ENCODE assay signal across 16 mouse cellular contexts in the genomic region with DNA sequence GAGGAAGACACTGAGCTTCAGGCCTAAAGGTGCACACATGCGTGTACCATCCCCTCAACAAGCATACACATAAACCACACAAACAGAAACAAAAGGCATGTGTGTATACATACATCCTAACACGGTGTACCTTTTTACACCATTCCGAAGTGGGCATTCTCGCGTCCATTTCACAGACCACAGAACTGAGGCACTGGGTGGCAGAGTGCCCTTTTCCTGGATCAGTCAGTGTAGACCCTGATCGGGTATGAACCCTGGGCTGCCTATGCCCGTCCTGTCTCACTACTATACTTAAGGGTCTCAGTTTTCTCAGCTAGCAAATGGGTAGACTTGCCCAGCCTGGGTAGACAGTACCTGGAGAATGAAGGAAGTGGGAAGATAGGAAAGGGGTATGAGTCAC. TPM values are rescaled to one million over a fixed set of nuclear protein-coding genes. Genes with fewer than 3 reads are reported as not detected.
DNase-seq lines count a peak whose midpoint lies in the region; ATAC-seq lines count a peak whose summit lies in the region.
"Had no signal": no experiment of that assay in that cellular context is flagged by ENCODE, and none has a peak within 500 bp of the region (broad histone marks: within the 10 kb centered on the region; RNA-seq: fewer than 3 reads in every experiment).

No protein-coding gene starts in this region.

- H3K36me3 ChIP-seq in heart, embryonic 14.5 days (ENCODE audit: control insufficient read depth, insufficient read depth, low read length), result no peaks in the 10 kb centered on the region
- peaks cover 5% of the 10 kb centered on the region; the same call in 1 of the 2 replicates for H3K36me3 ChIP-seq in lung, embryonic 15.5 days
- H3K36me3 ChIP-seq in intestine, embryonic 16.5 days (ENCODE audit: control insufficient read depth, insufficient read depth, low read length), result peaks cover 3% of the 10 kb centered on the region
- H3K36me3 ChIP-seq in stomach, embryonic 14.5 days (ENCODE audit: control insufficient read depth, insufficient read depth, low read length), result no peaks in the 10 kb centered on the region; the same call in 1 of the 2 replicates
- no peaks in the 10 kb centered on the region for H3K36me3 ChIP-seq in liver, embryonic 11.5 days (ENCODE audit: control insufficient read depth, insufficient read depth, low read length)

- intact Hi-C loops in heart, postnatal 14 days (cut with DNase I), result no loop called here

- DNase-seq in heart, postnatal 14 days, result no peak
- DNase-seq in lung, adult 18-20 months, result no peak
- no peak for DNase-seq in liver, embryonic 11.5 days (ENCODE audit: low spot score)
- DNase-seq: cerebellum, postnatal 36 days; gastrocnemius, postnatal 25 days; liver; lung, postnatal 36 days; thymus, adult 18-20 months had no signal

- no peak for ATAC-seq in heart, embryonic 14.5 days (ENCODE audit: insufficient number of reproducible peaks, insufficient read depth, low FRiP score, low read depth)
- ATAC-seq in lung, embryonic 15.5 days (ENCODE audit: borderline replicate concordance, extremely low read depth, low FRiP score, low TSS enrichment), result no peak
- ATAC-seq in intestine, embryonic 16.5 days, result no peak
- no peak for ATAC-seq in stomach, embryonic 14.5 days (ENCODE audit: insufficient number of reproducible peaks, insufficient read depth, low FRiP score, low read depth)
- ATAC-seq in monocyte, adult 5-6 weeks (replicated peaks; ENCODE audit: insufficient number of reproducible peaks, low FRiP score, low TSS enrichment, poor library complexity, severe bottlenecking), result no peak
- no peak for ATAC-seq in liver, embryonic 11.5 days (replicated peaks; ENCODE audit: low FRiP score)
- ATAC-seq: inflammation-experienced regulatory T-cells, adult 6 months had no signal

- H3K4me3 ChIP-seq in heart, embryonic 14.5 days (ENCODE audit: control insufficient read depth in 1 of 2, insufficient read depth in 1 of 2, low read depth in 1 of 2, low read length in 2 of 2), result no peak overlapping the region
- no peak overlapping the region for H3K4me3 ChIP-seq in lung, embryonic 15.5 days
- H3K4me3 ChIP-seq in intestine, embryonic 16.5 days (ENCODE audit: low read length), result no peak overlapping the region
- no peak overlapping the region for H3K4me3 ChIP-seq in stomach, embryonic 14.5 days (ENCODE audit: low read depth, low read length)
- H3K4me3 ChIP-seq in liver, embryonic 11.5 days (ENCODE audit: low read depth, low read length), result no peak overlapping the region
- H3K4me3 ChIP-seq: midbrain, embryonic 10.5 days had no signal

- no peak overlapping the region for H3K9ac ChIP-seq in heart, embryonic 14.5 days (ENCODE audit: low read length)
- H3K9ac ChIP-seq in lung, embryonic 15.5 days, result no peak overlapping the region
- H3K9ac ChIP-seq in intestine, embryonic 16.5 days (ENCODE audit: low read depth, low read length), result no peak overlapping the region
- H3K9ac ChIP-seq in stomach, embryonic 14.5 days (replicated peaks; ENCODE audit: low read depth, low read length), result no peak overlapping the region
- H3K9ac ChIP-seq in liver, embryonic 11.5 days (ENCODE audit: low read depth, low read length), result no peak overlapping the region

- no peaks in the 10 kb centered on the region for H3K27me3 ChIP-seq in heart, embryonic 14.5 days (ENCODE audit: control insufficient read depth, insufficient read depth, low read length)
- no peaks in the 10 kb centered on the region for H3K27me3 ChIP-seq in lung, embryonic 15.5 days
- H3K27me3 ChIP-seq in intestine, embryonic 16.5 days (replicated peaks; ENCODE audit: control insufficient read depth, insufficient read depth, low read length), result no peaks in the 10 kb centered on the region
- no peaks in the 10 kb centered on the region for H3K27me3 ChIP-seq in stomach, embryonic 14.5 days (ENCODE audit: control insufficient read depth, insufficient read depth, low read length)
- H3K27me3 ChIP-seq in liver, embryonic 11.5 days (replicated peaks; ENCODE audit: control insufficient read depth, insufficient read depth, low read length), result no peaks in the 10 kb centered on the region

- peak overlapping the region; percentile 13 to 64; a peak in 2 of 4 replicates for H3K27ac ChIP-seq in heart, embryonic 14.5 days (replicated peaks in 1 of 2; ENCODE audit: control insufficient read depth in 1 of 2, insufficient read depth in 1 of 2, low read depth in 2 of 2, low read length in 2 of 2)
- peak overlapping the region; percentile 90 for H3K27ac ChIP-seq in lung, embryonic 15.5 days
- H3K27ac ChIP-seq in intestine, embryonic 16.5 days (ENCODE audit: low read length), result peak overlapping the region; percentile 89
- H3K27ac ChIP-seq in stomach, embryonic 14.5 days (ENCODE audit: low read length), result peak overlapping the region; percentile 98
- no peak overlapping the region for H3K27ac ChIP-seq in liver, embryonic 11.5 days (ENCODE audit: low read depth, low read length)
- H3K27ac ChIP-seq: midbrain, embryonic 10.5 days had no signal

- H3K4me2 ChIP-seq in heart, embryonic 14.5 days (ENCODE audit: low read length), result no peak overlapping the region
- H3K4me2 ChIP-seq in lung, embryonic 15.5 days, result no peak overlapping the region
- no peak overlapping the region for H3K4me2 ChIP-seq in intestine, embryonic 16.5 days (ENCODE audit: low read depth, low read length)
- H3K4me2 ChIP-seq in stomach, embryonic 14.5 days (replicated peaks; ENCODE audit: low read depth, low read length), result no peak overlapping the region
- no peak overlapping the region for H3K4me2 ChIP-seq in liver, embryonic 11.5 days

- peaks cover 16 to 25% of the 10 kb centered on the region in 2 experiments for H3K4me1 ChIP-seq in heart, embryonic 14.5 days (ENCODE audit: control insufficient read depth in 2 of 2, insufficient read depth in 2 of 2, low read length in 2 of 2)
- peaks cover 59% of the 10 kb centered on the region for H3K4me1 ChIP-seq in lung, embryonic 15.5 days
- peaks cover 21% of the 10 kb centered on the region for H3K4me1 ChIP-seq in intestine, embryonic 16.5 days (ENCODE audit: control insufficient read depth, insufficient read depth, low read length)
- peaks cover 33% of the 10 kb centered on the region for H3K4me1 ChIP-seq in stomach, embryonic 14.5 days (ENCODE audit: control insufficient read depth, insufficient read depth, low read length)
- H3K4me1 ChIP-seq in liver, embryonic 11.5 days (replicated peaks; ENCODE audit: control insufficient read depth, insufficient read depth, low read length), result no peaks in the 10 kb centered on the region; the same call in 1 of the 2 replicates

- 95% methylated on average over 7 of the region's 7 CpGs for WGBS in heart, embryonic 14.5 days
- WGBS in lung, embryonic 15.5 days, result 95% methylated on average over 7 of the region's 7 CpGs
- WGBS in intestine, embryonic 16.5 days, result 94% methylated on average over 7 of the region's 7 CpGs
- 94% methylated on average over 7 of the region's 7 CpGs for WGBS in stomach, embryonic 14.5 days
- 88% methylated on average over 7 of the region's 7 CpGs for WGBS in liver, embryonic 11.5 days

- H3K9me3 ChIP-seq in heart, embryonic 14.5 days (ENCODE audit: control insufficient read depth, low read length), result peaks cover 8% of the 10 kb centered on the region; the same call in 1 of the 2 replicates
- no peaks in the 10 kb centered on the region for H3K9me3 ChIP-seq in lung, embryonic 15.5 days
- peaks cover 6% of the 10 kb centered on the region; the same call in 1 of the 2 replicates for H3K9me3 ChIP-seq in intestine, embryonic 16.5 days (ENCODE audit: control insufficient read depth, low read length)
- H3K9me3 ChIP-seq in stomach, embryonic 14.5 days (ENCODE audit: control insufficient read depth, low read depth, low read length), result 0 out of 2 replicates have a peak, but pooled peaks cover 4% of the 10 kb centered on the region
- H3K9me3 ChIP-seq in liver, embryonic 11.5 days (ENCODE audit: control insufficient read depth, low read length), result no peaks in the 10 kb centered on the region

RNA-seq across cellular contexts. Expression of gene Nkd1, which starts 24.3 kb away (rescaled TPM):
- polyA plus RNA-seq in heart, embryonic 14.5 days (2014; fragmentation: Nextera tagmentation; extraction: Ambion mirVana), result 13.8 and 15.1 TPM in 2 replicates
- 1 to 10 TPM; 3.0 to 3.3 TPM for total RNA-seq in heart, postnatal 14 days (2021)
- 56.4 TPM in 2 replicates for polyA plus RNA-seq in lung, embryonic 15.5 days (2015; fragmentation: Nextera tagmentation; extraction: Ambion mirVana)
- 27.8 and 28.4 TPM in 2 replicates for polyA plus RNA-seq in intestine, embryonic 16.5 days (2015; fragmentation: Nextera tagmentation; extraction: Ambion mirVana)
- polyA plus RNA-seq in stomach, embryonic 14.5 days (2014; fragmentation: Nextera tagmentation; extraction: Ambion mirVana), result 31.2 and 33.7 TPM in 2 replicates
- total RNA-seq in monocyte, adult 5-6 weeks (2017), result 0.85 to 1.2 TPM in 2 of 3 replicates, not detected in the other
- polyA plus RNA-seq in liver, embryonic 11.5 days (2014; fragmentation: Nextera tagmentation; extraction: Ambion mirVana), result 9.5 and 12.7 TPM in 2 replicates
- total RNA-seq: hematopoietic stem cell, adult 5-6 weeks had no signal
- polyA plus RNA-seq: inflammation-experienced regulatory T-cells, adult 6 months had no signal
